Mouse (Mus musculus) heart, adult 2 months (tissue): ENCODE results near the gene Mthfs.
A peak's percentile ranks its signal among the peaks of the same experiment; 100 is the strongest.
"Not testable (repeated sequence)": the region's sequence is repeated elsewhere in the genome, so short reads cannot be mapped to it uniquely, and the experiment has no call there.

ENCODE experiments used
- CTCF ChIP-seq: fragments of 200-600 bp; IDR thresholded peaks from 2 replicates; pipeline ENCODE4 v1.8.1; 2022; ENCODE audit warnings: antibody characterized with exemption, mild to moderate bottlenecking, moderate library complexity
- EP300 ChIP-seq: fragments of 200-500 bp; IDR thresholded peaks from 2 replicates; pipeline ENCODE4 v1.6.1; 2011; ENCODE audit warnings: low read depth, low read length, control low read depth; ENCODE audit not compliant: insufficient read depth

- TF ChIP-seq CTCF: peak; percentile 61
- not testable (repeated sequence) for TF ChIP-seq EP300
Observed at GRCm38 (mm10) chr9:89178833-89179232, 31.6 kb upstream of the Mthfs start.
